Mouse (Mus musculus) olfactory bulb, adult 2 months (tissue): ENCODE results near the gene Lcn5.

Source experiments
- CTCF ChIP-seq: fragments of 200-500 bp; IDR thresholded peaks from 2 replicates; pipeline ENCODE4 v1.5.1; 2012; ENCODE audit warnings: low read depth, mild to moderate bottlenecking, low read length, moderate library complexity; ENCODE audit not compliant: insufficient read depth
- POLR2A ChIP-seq: fragments of 200-500 bp; IDR thresholded peaks from 2 replicates; pipeline ENCODE4 v1.6.1; 2012; ENCODE audit warnings: mild to moderate bottlenecking, low read depth, low read length, moderate library complexity; ENCODE audit not compliant: insufficient read depth

GRCm38 (mm10) chr2:25616398-25616797 lies 41.4 kb upstream of the Lcn5 start:
- no peak for TF ChIP-seq CTCF
- TF ChIP-seq POLR2A, result no peak
